Mouse (Mus musculus): ENCODE measurements at regions not wholly inside any gene's neighbourhood (a gene's known extent, or its start where the extent isn't known, plus 50 kb on each side); places are given as distances from the start of the nearest gene placed in this dataset.

DNA sequence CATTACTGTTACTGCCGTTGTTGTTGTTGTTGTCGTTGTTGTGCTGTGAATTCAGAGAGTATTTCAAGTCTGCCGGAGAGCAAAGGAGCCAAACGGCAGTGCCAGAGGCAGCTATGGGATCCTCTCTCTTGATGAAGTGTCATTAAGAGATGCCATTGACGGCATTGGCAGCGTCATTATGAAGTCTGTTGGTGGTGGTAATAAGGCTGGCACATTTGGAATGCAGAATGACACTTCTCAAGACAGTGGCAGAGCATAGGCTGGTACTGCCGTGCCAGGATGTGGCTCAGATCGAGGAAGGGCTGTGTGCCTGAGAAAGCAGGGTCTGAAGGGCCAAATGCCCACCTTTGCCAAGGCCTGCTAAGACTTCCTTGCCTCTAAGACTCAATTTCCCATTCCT lies 494.3 kb downstream of the Vrk1 start:
- no peak for DNase-seq

DNA sequence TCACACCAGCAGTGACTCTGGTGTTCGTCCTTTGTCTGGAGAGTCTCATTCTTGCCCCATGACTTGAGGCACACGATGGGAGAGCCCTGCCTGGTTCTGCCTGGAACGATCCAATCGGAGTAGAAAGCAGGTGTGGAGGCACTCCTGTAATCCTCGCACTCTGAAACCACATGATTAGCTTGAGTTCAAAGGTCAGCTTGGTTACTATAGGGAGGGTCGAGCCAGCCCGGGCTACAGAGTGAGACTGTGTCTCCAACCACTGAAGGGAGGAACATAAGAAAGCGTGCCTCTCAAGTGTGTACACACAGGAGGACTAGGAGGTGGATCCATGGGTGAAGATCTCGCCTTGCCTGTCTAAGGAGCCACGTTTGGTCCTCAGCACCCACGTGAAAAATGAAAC lies 504.0 kb downstream of the Vrk1 start:
- no peak for DNase-seq

DNA sequence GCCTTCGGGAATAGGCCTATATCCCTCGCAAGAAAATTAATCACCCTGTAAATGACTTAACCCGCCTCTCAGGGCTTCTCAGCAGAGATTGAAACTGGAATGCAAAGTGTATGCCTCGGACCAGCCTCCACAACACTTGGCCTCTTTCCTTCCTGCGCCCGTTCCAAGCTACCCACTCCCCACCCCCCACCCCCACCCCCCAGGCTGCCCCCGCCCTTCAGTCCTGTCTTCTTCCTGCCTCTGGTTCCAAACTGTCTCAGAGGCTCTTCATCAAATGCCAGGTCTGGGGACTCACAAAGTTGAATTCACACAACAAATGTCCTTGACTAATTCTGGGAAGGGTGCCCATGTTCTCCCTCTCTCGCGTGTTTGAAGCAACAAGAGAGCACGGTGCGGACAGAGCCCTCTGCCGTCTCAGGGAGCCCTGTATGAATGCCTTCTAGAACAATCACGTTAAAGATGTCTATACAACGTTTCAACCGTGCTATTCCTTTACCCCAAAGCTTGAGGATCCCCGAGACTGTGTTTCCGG lies 505.3 kb downstream of the Vrk1 start:
- no peak for DNase-seq

DNA sequence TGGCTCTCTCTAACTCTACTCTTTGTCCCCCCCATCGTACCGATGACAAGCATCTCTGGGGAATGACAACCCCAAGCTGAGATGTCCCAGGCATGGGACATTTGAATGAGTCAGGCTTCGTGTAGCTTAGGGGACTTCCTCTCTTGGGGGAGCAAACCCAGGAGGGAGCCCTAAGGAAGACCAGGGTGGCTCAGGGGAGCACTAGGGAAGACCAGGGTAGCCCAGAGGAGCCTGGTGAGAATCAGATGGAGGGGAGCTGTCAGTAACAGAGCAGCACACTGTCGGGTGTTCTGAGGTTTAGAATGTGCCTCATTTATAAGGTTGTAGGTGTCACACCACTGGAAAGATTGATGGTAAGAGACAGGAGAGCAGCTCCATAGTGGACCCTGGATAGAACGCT lies 509.1 kb downstream of the Vrk1 start:
- no peak for DNase-seq

DNA sequence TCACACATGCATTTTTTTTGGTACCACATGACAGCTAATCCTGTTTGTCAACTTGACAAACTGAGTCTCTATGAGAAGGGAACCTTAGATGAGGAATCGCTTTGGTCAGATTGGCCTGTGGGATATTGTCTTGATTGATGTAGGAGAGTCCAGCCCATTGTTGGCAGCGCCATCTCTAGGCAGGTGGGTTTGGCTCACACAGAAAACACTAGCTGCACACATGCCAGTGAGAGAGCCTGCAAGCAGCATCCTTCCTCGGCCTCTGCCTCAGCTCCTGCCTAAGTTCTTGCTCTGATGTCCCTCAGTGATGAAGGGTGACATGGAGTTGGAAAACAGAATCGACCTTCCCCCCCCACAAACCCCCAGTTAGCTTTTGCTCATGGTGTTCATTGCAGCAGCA lies 514.4 kb downstream of the Vrk1 start:
- no peak for DNase-seq

DNA sequence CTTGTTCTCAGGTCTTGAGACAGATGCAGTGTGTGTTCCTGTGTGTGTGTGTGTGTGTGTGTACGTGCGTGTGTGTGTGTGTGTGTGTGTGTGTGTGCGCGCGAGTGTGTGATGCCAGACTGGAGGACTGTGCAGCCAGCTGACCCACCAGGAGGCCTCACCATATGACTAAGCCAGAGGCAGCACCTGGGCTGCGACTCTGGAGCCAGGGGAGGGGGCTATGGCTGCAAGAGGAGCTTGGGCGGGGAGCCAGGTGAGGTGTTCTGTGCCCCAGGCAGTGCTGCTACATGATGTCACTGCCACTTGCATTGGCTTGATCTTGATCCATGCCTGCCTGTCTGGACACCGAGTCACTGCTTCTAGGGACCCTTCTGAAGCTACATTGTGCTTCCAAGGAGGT lies 517.1 kb downstream of the Vrk1 start:
- no peak for DNase-seq

DNA sequence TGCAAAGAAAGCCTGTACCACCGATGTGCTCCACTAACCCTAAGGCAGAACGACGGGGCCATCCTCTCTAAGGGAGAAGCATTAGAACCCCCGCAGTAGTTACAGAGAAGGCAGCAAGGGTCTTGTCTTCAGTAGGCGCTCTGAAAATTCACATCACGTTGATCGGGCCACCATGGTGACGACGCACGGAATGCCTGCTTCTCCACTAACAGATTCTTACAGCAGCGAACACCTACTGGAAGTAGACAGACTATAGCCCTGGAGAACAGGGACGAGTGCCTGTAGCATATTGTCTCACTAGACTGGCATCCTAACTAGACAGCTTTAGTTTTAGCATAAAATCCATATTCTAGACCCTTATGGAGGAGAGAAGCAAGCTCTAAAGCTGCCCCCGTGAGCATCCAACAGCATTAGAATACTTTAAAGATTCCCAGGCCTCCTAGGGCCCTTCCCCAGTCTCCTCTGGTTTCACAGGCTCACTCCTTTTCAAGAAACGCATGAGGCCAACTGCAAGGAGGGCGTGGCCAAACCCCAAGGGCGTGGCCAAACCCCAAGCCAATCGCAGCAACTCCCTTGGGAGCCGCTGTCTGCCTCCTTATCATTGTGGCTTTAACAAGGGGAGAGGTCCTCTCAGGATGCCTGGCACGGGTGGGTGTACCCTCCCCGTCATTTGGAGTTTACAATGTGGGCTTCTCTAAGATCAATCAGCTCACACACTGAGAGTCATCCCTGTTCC lies 517.8 kb downstream of the Vrk1 start:
- no peak for DNase-seq

DNA sequence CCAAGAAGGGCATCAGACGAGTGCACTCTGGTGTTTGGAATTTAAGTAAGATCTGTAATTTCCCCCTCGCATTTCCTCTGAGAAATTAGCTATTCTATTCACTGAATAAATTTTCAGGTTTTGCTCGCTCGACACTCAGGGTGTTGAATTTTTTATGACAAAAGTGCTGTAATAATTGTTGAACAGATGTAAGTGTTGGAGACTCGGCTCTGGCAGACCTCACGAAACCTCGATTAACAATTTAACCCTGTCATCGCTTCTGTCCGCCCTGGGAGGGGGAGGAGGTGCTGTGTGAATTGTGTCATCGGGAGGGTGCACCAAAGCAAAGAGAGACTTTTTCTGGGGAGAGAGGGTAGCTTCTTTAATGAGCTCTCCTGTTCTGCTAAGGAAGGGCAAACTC lies 518.5 kb downstream of the Vrk1 start:
- no peak for DNase-seq

DNA sequence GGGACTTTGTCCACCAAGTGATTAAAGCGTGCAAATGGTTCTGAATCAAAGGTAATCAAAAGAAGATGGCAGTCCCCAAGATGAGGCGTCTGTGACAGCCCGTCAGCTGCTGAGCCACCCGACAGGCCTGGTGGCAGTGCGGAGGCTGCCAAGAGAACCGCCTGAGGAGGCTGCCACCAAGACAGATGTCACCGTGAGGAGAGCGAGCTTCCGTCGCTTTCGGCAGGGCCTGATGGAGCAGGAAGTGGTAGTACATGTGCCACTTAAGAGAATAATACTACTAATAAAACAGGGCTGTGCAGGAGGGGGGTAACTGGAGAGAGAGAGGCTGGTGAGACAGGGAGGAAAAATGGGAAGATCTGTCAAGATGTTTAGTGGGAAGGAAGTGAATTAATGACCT lies 519.1 kb downstream of the Vrk1 start:
- DNase-seq, result no peak

DNA sequence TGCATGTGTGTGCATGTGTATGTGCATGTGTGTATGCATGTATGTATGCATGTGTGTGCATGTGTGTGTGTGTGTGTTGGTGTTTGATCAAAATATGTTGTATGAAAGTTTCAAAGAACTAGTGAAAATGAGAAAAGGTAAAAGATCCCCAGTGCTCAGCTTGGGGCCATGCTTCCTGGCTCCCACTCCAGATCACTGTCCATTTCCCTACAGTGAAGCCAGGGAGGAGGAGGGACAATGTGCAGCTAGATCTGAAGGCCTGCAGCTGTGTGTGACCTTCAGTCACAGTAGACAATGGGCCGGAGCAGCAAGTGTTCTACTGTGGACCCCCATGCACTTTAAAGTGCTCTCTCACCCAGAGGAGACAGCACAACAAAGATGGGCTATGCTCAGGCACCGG lies 525.1 kb downstream of the Vrk1 start:
- DNase-seq, result no peak

DNA sequence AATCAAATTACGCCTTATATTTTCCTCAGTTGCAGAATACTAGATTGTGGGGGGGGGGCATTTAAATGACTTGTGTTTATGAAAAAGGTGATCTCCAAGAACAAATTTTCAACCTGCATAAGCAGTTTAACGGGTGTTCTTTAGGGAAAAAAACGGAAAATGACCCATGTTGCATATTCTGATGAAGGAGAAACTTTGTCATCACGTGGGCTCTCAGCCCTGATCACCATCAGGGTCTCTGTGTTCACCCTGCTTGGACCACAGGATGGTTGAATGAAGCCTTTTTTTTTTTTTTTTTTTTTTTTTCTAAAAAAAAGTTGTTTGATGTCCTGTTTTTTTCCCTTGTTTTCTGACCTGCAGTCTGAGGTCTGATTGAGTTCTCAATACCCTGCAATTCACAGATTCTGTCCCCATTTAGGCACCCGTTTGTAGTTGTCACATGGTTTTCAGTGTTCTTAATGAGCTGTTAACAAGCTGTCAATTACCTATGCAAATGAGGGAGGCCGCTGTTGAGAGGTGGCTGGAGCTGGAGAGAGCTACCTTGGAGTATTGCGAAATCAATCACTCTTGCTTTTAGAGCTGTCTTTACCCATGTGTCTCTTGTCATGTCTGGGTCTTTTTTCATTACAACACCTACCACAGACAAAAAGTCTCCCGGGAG lies 525.7 kb downstream of the Vrk1 start:
- DNase-seq, result no peak

DNA sequence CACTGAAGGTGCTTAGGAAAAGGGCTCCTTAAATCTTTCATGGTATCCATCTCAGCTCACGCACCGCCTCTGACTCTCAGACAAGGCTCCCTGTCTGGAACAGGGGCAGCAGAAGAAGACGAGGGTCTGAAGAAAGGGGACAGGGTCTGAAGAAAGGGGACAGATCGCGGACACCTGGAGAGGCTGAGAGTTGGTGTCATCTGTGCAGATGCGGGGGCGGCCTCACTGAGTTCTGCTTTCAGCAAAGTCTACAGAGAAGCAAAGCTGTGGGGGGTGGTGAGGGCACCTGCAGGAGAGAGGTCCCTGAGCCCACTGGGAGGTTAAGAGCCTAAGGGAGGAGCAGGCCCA lies 526.2 kb downstream of the Vrk1 start:
- no peak for DNase-seq

DNA sequence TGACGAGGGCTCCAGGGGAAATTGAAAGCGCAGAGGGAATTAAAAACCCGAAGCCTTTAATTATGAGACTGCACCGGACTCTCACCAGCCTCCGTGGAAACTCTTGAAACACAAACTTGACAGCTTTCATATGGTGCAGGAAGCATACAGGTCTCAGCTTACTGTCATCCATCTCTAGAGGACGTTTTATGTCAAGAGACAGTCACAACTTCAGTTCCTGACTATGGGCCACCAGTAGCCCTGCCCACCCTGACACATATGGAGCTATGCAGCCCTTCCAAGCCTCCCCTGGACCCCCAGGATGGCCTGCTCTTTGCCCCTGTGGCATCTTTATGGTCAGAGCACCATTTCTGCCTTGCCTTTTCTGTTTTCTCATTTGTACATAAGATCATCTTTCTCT lies 530.0 kb downstream of the Vrk1 start:
- DNase-seq, result no peak

DNA sequence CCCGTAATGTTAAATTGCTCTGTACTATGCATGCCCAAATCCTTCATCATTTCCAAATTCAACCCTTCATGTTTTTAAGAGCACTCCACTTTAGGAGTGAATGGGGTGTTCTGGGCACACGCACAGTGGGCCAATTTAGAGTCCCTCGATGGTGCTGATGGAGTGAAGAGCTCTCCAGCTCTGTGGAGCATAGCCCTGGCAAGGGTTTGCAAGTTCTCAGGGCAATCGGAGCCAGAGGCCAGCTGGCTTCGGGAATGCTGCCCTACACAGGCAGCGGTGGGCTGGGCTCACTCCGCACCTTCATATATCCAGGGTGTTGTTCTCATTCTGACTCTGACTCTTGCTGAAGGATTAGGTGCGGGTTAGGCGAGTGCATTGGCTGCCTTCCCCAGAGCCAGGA lies 549.5 kb downstream of the Vrk1 start:
- no peak for DNase-seq

DNA sequence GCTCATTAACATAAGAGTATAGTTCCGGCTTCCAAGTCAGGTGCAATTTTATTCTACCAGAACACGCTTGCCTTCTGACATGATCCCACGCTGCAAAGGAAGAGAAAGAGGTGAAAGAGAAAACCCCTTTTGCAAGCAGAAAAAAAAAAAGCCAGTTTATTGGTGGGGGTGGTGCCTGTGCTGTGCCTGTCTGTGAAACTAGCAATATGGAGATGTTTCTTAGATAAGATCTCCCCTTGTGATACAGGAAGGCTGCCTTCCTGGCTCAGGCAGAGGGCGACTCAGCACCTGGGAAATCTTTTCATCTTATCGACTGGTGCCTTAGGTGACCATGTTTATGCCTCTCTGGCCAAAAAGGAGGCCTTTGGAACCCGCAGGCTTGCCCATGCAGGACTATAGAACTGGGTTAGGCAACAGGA lies 555.2 kb downstream of the Vrk1 start:
- no peak for DNase-seq

DNA sequence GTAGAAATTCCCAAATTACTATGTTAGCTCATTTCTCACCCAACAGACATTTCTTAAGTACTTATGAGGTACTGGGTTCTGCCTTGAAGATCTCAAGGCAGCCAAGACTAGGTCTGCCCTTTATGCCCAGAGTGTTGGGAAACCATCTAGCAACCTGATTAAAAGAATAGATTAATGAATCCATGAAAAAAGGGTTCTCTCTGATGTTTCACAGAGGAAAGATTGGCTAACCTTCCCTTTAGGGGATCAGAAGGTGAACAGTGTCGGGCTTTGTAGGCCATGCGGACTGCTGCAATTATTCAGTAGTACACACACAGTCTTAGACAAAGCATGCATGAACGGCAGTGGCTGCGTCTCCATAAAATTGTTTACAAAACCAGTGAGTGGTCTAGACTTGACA lies 556.3 kb downstream of the Vrk1 start:
- DNase-seq, result no peak

DNA sequence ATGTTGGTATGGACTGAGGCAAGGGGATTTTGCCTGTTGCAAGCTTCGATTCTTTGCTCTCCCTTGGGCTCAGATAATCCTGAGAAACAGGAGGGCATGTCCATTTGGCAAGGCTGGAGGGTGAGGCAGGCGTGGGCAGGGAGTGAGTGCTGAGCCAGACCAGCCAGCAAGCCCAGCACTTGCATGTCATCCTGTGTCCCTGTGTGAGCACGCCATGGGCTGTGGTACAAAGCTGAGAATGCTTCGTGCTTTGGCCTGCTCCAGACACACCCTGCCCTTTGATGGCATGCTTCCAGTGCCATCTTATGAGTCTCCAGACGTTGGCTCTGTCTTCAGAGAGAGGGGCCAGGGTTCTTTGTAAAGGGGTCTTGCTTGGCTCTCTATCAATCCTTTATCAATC lies 557.1 kb downstream of the Vrk1 start:
- no peak for DNase-seq

DNA sequence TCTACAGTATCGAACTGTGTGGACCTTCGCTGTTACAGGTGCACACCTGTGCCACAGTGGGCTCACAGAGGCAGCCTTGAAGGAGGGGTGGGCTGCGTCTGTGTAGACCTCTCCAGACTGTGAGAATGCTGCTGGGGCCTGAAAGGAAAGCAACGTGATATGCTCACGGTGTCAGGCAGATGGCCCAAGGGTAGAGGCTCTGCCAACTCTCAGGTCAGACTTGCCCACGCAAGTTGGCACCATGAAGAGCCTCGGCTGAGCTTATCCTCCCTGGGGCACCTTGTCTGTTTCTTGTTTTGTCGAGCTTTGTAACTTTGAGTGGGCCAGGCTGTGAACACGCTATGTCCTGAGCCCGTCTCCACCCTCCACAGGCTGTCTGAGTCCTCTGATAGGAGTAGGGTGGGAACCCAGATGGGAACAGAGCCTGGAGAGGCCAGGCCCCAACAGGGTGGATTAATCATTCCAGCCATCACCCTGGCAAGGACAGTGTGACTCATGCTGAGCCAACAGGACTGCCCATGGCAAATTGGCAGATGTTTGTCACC lies 558.6 kb downstream of the Vrk1 start:
- no peak for DNase-seq

DNA sequence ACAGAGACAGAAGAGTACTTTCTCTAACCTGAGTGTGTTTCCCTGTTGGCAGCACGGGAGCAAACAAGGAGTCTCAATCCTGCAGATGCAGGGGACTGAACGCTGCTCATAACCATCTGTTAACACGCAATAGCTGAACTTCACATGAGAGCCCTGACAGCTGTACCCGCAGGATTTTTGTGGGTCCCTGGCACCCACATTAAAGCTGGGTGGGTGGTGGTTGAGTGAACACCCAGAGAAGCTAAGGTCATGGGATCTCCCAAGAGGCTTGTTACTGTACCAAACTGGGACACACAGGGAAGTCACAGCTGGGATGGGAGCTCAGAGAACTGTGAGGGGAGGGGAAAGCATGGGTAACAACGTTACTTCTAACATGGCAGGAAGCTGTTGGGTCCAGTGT lies 562.9 kb downstream of the Vrk1 start:
- DNase-seq, result no peak

DNA sequence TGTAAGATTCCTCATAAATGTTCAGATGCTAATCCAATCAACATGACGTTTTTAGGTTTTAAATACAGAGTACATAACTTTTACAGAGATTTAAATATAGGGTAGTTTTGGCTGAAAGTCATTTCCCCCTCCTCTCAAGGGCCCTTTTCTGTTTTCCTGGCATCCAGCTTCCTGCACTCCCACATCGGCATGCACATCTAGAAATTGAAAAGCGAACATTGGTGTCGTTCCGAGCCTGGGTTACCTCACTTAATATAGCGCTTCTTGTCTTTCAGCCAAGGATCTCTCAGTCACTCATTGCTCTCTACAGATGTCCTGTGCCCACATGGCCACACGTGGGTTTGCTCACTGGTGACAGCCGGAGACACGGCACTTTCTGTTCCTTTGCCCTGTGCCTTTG lies 572.7 kb downstream of the Vrk1 start:
- DNase-seq, result no peak

DNA sequence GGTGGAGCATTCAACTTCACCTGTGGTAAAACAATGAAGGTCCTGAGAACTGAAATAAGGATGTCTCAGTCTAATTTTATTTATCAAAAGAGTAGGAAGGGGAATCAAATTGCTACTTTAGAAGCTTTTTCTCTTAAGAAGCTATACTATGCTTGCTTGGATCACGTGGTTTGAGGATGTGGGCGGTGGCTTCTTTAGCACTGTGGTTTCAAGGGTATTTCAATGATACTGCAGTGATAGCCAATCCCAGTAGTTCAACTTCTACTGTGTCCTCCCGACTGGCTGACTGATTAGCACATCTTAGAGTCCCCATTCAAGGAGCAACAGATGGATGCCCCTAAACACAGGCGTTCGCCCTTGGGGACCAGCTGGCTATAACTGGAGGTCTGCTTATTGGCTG lies 575.6 kb downstream of the Vrk1 start:
- no peak for DNase-seq

DNA sequence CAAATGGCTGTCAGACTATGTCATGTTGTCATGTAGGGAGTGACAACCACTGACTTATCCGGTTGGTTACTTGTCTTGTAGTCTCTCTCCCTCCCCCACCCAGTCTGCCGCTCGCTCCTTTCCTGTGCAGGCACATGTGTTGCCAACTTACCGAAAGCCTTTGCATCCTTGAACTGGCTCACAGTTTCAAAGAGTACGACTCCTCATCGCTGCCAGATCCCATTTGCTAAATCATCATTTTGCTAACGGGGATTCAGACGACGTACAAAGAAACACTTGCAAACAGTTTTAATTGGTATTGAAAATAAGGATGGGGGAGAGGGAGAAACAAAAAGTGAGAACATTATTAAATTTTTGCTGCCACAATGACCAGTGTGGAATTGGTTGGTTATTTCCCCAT lies 582.7 kb downstream of the Vrk1 start:
- no peak for DNase-seq

DNA sequence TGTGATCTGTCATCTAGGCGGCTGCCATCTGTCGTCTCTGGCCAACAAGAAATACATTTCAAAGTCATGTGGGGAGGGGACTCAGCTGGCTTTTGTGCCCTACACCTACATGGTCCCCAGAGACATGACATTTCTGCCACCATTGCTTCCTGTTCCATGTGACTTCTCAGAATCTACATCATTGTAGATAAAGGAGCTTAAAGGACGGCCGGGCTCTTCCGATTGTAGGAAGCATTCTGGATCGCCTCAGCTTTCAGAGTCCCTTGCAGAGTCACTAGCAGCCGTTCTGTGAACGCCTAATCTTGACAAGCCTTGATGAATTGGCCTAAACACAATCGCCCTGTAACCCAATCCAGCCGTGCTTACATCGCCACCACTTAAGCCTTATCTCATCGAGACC lies 587.6 kb downstream of the Vrk1 start:
- DNase-seq, result no peak

DNA sequence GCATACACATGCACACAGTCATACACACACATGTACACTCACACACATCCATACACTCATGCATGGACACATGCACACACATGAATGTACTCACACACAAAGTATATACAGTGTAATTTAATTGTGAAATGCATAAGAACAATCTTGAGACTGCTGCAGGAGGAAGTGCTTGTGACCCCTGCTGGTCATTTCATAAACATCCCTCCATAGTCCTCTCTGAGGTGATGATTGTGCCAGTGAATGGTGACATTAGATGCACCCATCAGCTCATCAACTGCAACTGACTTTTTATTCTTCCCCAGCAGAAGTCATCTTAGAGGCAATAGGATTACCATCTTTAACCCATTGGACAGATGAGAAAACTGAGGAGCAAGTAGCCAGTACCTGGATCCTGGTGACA lies 597.2 kb downstream of the Vrk1 start:
- DNase-seq, result no peak
